Mouse (Mus musculus) frontal cortex, postnatal 14 days (tissue): ENCODE measurements around the gene Zfp36l1.

ENCODE experiments used
- DNase-seq, 2 experiments: peaks; one replicate each; pipeline ENCODE4 v3.0.0; 2022; ENCODE audit warnings: low spot score in 2 of 2

Gene Zfp36l1

GRCm38 (mm10) chr12:80131359-80132249 is 18.8 kb upstream of the Zfp36l1 start:
- DNase-seq: no peak

GRCm38 (mm10) chr12:80130558-80131358 is 17.9 kb upstream of the Zfp36l1 start:
- no peak for DNase-seq

DNA sequence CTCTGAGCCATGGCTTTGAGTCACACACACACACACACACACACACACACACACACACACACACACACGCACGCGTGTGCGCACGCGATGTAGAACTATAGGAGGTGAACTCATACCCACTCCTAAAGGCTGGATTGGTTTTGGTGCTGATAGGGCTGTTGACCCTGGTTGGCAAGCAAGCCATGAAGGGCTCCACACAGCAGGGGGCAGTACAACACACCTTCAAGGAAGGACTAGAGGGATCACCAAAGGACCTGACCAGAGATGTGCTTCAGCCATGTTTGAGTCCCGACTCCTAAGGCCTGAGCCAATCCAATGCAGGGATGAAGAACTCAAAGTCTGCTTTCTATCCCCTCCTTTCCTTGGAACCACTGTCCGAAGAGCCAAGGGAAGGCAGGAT is 16.7 kb upstream of the Zfp36l1 start:
- no peak for DNase-seq

GRCm38 (mm10) chr12:80127191-80127762 is 14.5 kb upstream of the Zfp36l1 start:
- no peak for DNase-seq

- no peak for DNase-seq
Observed at GRCm38 (mm10) chr12:80125316-80125715, 12.5 kb upstream of the Zfp36l1 start.

DNA sequence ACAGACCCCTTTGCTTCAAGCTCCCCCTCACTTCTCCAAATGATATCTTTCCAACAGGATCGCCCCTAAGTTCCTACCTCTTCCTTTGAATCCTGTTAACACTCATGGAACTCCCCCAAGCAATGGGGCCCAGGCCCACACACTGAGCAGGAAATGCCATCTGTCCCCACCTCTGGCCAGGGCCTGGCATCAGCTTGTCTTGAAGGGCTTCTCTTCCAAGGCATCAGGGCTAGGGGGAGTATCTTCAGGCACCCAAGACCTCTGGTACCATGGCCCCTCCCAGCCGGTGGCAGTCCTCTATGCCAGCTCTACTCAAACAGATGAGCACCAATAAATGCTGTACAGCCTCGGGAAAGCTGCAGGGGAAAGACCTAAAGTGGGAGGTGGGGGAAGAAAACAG is 11.9 kb upstream of the Zfp36l1 start:
- no peak for DNase-seq

GRCm38 (mm10) chr12:80124211-80124610 is 11.4 kb upstream of the Zfp36l1 start:
- no peak for DNase-seq

- DNase-seq: no peak
Observed at GRCm38 (mm10) chr12:80123227-80123803, 10.5 kb upstream of the Zfp36l1 start.

GRCm38 (mm10) chr12:80121438-80121837 is 8.6 kb upstream of the Zfp36l1 start:
- no peak for DNase-seq

GRCm38 (mm10) chr12:80118588-80118987 is 5.8 kb upstream of the Zfp36l1 start:
- DNase-seq: no peak

GRCm38 (mm10) chr12:80116206-80117112 is 3.6 kb upstream of the Zfp36l1 start:
- no peak for DNase-seq

DNA sequence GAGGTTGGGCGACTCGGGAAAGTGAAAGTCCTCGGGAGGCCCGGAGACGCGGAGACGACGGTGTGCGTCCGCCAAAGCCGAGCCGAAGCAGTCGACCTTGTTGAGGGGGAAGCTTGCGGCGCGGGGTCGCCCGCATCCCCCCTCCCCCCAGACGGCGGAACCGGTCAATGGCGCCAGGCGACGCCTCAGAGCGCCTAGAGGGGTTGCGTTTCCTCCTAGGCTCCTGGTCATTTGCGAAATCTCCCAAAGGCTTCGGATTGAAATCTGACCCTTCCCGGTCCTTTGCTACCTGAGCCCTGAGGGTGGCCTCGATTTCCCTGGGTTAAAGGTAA is 3.0 kb upstream of the Zfp36l1 start:
- DNase-seq: peak in 1 of 2 experiments; percentile 43

GRCm38 (mm10) chr12:80115142-80115862 is 2.5 kb upstream of the Zfp36l1 start:
- peak; percentile 59 to 64 for DNase-seq

GRCm38 (mm10) chr12:80114892-80115141 is 2.0 kb upstream of the Zfp36l1 start:
- peak in 1 of 2 experiments; percentile 49 for DNase-seq

DNA sequence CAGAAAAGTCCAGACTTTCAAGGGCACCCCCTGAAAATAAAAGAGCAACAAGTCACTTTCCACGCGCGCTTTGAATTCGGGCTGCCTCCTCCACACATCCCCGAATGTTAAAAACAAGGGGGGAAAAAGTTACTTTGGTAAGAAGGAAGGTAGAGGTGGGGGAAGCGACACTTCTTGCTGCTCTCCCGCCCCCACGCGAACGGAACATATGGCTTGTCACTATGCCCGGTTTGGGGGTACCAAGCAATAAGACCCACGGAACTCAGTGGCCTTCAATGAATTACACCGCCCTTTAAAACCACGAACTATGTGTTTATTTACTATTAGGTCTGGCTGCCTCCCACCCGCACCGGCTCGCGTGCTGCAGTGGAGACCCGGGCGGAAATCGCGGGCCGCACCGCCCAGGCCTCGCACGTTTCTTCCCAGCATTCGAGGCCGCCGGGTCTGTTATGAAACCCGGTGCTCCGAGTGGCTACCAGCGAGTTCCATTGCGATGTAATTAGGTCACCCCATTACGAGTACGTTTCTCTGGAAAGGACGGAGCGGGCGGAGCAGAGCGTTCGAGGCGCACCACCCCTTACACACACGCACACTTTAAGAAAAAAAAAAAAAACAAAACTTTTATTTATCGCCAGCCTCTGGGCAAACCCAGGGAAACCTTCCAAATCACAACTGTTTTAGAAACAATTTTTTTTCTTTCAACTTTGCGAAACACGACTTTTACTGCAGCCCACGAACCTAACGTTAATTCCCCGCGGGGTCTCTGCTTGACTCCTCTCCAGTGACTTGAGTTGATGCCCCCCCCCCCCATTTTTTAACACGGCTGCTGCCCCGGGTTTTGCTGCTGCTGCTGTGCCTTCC is 1.4 kb upstream of the Zfp36l1 start:
- DNase-seq: peak; percentile 57 to 59

DNA sequence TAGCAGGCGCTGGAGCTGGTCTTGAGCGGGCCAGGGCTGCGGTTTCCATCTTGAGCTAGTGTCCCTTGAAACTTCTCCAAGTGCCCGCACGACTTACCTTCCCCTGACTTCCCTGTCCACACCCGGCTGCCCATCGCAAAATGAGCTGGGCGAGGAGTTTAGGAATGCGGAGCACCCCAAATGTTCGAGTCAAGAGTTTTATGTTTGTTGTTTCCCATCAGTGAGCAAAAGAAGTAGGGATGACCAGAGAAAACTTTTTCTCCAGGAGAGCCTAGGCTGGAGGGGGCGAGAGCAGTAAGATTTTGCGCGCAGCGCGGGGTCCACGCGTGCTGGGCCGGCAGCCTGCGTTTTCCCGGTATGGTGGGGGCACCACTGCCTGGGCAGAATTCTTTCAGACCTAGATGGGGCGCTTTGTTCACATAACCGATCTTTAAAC is 791 bp upstream of the Zfp36l1 start:
- DNase-seq: no peak

DNA sequence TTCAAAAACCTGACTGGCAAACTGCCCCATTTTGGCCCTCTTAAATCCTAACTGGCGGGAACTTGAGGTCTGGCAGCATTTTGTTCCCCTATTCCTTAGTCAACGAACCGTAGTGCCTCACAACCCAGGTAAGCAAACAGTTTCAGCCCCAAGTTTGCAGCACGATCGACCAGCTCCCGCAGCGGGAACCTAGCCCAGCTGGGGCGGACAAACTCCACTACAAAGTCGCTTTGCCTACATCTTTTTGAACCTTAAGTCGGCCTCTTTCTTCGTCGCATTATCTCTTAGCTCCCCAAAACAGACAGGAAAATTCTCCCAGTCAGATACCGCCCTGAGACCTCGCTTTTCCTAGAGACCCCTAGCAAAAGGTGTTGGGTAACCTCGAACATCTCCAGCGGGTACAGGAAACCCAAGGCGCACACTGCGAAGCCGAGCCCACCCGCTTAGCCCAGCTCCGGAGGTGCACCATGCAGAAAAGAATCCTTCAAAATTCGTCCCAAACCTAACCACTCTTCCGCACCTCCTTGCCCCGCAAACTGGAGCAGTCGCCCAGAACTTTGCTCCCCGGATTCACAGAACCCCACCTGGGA is 647 bp downstream of the Zfp36l1 start:
- no peak for DNase-seq

DNA sequence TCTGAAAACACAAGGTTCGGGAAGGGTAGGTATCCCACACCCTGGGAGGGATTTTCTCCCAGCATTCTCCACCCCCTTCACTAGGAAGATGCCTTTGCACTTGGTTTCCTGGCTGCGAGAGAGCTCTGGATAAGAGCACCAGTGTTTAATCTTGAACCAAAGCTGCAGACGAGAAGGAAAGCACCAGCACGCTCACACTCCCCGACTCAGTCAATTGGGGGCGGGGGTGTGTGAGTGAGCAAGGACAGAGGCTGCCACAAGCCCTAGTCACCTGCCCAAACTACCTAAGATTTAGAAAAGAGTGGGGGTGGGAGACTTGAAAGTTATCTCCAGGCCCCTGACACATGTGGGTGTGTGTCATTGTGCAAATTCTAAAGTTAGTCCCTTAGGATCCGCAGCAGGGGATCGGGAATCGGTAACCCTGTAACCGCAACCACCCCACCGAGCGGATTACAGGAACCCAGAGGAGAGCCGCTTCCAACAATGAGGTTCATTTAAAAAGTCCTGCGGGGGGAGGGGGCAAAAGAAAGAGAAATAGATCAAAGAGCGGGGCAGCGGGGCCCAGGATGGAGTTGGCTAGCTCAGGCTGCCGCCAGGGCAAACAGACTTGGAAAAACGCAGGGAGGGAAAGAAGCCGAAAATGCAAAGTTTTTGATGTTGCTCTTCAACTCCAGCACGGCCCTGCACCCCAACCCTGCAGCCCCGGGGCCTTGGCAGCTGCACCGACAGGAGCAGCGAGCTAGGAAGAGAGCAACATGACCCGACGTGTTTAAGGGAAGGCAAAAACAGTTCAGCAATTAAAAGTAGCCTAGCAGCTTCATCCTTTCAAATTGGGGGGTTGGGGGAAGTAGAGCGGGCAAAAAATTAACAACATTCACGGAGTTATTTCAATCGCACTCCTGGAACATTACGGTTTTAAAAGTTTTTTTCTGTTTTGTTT is 1.4 kb downstream of the Zfp36l1 start:
- DNase-seq: peak in 1 of 2 experiments; percentile 10
